22 mouse cellular contexts compared by ENCODE assay signal in the genomic region with DNA sequence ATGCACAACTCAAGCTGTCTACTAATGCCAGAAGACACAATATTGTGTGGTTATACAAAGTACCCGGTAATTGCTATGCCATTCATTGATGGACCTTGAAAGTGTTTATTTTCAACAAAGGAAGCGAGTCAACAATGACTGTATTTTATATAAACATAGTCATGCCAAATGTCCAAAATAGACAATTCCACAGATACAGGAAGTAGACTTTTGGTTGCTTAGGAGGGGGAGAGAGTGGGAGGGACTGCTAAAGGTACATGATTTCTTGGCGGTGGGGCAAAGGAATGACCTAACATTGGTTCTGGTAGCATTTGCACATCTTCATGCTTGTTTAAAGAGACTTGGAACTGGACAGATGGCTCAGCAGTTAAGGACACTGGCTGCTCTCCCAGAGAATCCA. TPM values are rescaled to one million over a fixed set of nuclear protein-coding genes. Genes with fewer than 3 reads are reported as not detected.
DNase-seq lines count a peak whose midpoint lies in the region; ATAC-seq and TF ChIP-seq lines count a peak whose summit lies in the region.
"Had no signal": no experiment of that assay in that cellular context is flagged by ENCODE, and none has a peak within 500 bp of the region (broad histone marks: within the 10 kb centered on the region; RNA-seq: fewer than 3 reads in every experiment).

No protein-coding gene starts in this region.

- peak; percentile 88 for TF ChIP-seq EP300 in lung, postnatal 0 days (IDR thresholded peaks at IDR 0.05)

- TF ChIP-seq POLR2A in lung, adult 2 months (IDR thresholded peaks at IDR 0.05; ENCODE audit: borderline replicate concordance, extremely low read depth, low read depth, low read length), result no peak

- WGBS in lung, embryonic 14.5 days, result 66% methylated on average over 3 of the region's 3 CpGs
- WGBS in lung, adult 2 months, result 45% methylated on average over 3 of the region's 3 CpGs
- WGBS in lung, postnatal 0 days, result 53% methylated on average over 3 of the region's 3 CpGs

- no peak overlapping the region for H3K27ac ChIP-seq in lung, embryonic 14.5 days (ENCODE audit: low read depth)
- H3K27ac ChIP-seq in lung, postnatal 0 days (ENCODE audit: low read length), result no peak overlapping the region

- peaks cover 11% of the 10 kb centered on the region; the same call in 1 of the 2 replicates for H3K4me1 ChIP-seq in lung, embryonic 14.5 days (ENCODE audit: insufficient read depth)
- peaks cover 20% of the 10 kb centered on the region for H3K4me1 ChIP-seq in lung, adult 2 months (ENCODE audit: control insufficient read depth, insufficient read depth, low read length)
- H3K4me1 ChIP-seq in lung, postnatal 0 days (ENCODE audit: insufficient read depth, low read depth, low read length), result peaks cover 9% of the 10 kb centered on the region; the same call in 1 of the 2 replicates

- no peak for TF ChIP-seq CTCF in lung, embryonic 14.5 days (IDR thresholded peaks at IDR 0.05; ENCODE audit: low read depth)
- TF ChIP-seq CTCF in lung, adult 2 months (IDR thresholded peaks at IDR 0.05; ENCODE audit: insufficient read depth, low read length), result no peak
- no peak for TF ChIP-seq CTCF in lung, postnatal 0 days (IDR thresholded peaks at IDR 0.05)

- no peaks in the 10 kb centered on the region for H3K9me3 ChIP-seq in lung, embryonic 14.5 days (ENCODE audit: low read depth, low read length)
- no peaks in the 10 kb centered on the region for H3K9me3 ChIP-seq in lung, postnatal 0 days (ENCODE audit: low read length)
- H3K9me3 ChIP-seq: G1E had no signal

- no peak overlapping the region for H3K4me2 ChIP-seq in lung, embryonic 14.5 days
- H3K4me2 ChIP-seq in lung, postnatal 0 days (replicated peaks; ENCODE audit: low read depth, low read length), result no peak overlapping the region

- no peaks in the 10 kb centered on the region for H3K27me3 ChIP-seq in lung, embryonic 14.5 days (ENCODE audit: insufficient read depth, low read length)
- H3K27me3 ChIP-seq in lung, postnatal 0 days (replicated peaks; ENCODE audit: insufficient read depth, low read length), result no peaks in the 10 kb centered on the region
- H3K27me3 ChIP-seq: CH12.LX, Patski had no signal

- DNase-seq in lung, embryonic 14.5 days, result peak; percentile 19
- no peak for DNase-seq in lung, adult 2 months
- peak; percentile 52 for DNase-seq in lung, postnatal 0 days (ENCODE audit: low spot score)
- DNase-seq in lung, postnatal 36 days, result no peak
- peak; percentile 51 for DNase-seq in lung, postnatal 10 days
- no peak for DNase-seq in lung, postnatal 4 days
- DNase-seq in lung, postnatal 25 days (ENCODE audit: low spot score), result peak; percentile 48
- DNase-seq in lung, adult 18-20 months, result no peak
- DNase-seq: adrenal gland, adult 2 months; adrenal gland, adult 8-10 months; adrenal gland, postnatal 10 days; adrenal gland, postnatal 14 days; adrenal gland, postnatal 25 days; adrenal gland, postnatal 36 days; B cell, adult 2 months; cerebellum, adult 11 months; cerebellum, adult 11-12 months had no signal

- ATAC-seq in lung, embryonic 14.5 days (ENCODE audit: insufficient read depth), result no peak
- peak; percentile 47 for ATAC-seq in lung, postnatal 0 days
- ATAC-seq: activated CD4-positive, CD25-positive, alpha-beta regulatory T cell, adult 4 months; CD4-positive, CD25-positive, alpha-beta regulatory T cell, adult 4 months; Patski had no signal

- no peaks in the 10 kb centered on the region for H3K36me3 ChIP-seq in lung, embryonic 14.5 days (ENCODE audit: insufficient read depth)
- no peaks in the 10 kb centered on the region for H3K36me3 ChIP-seq in lung, postnatal 0 days (ENCODE audit: insufficient read depth, low read length)
- H3K36me3 ChIP-seq: G1E had no signal

- no peak overlapping the region for H3K4me3 ChIP-seq in lung, embryonic 14.5 days (ENCODE audit: low read depth, low read length)
- no peak overlapping the region for H3K4me3 ChIP-seq in lung, adult 2 months (replicated peaks; ENCODE audit: extremely low read depth, low read depth, low read length)
- H3K4me3 ChIP-seq in lung, postnatal 0 days (ENCODE audit: low read depth, low read length), result no peak overlapping the region

- no peak overlapping the region for H3K9ac ChIP-seq in lung, embryonic 14.5 days
- H3K9ac ChIP-seq in lung, postnatal 0 days (replicated peaks; ENCODE audit: low read depth), result no peak overlapping the region

RNA-seq across cellular contexts. Expression of gene Rnf7, which starts 45.9 kb away (rescaled TPM):
- 242 and 260 TPM in 2 replicates for polyA plus RNA-seq in lung, embryonic 14.5 days (2014; fragmentation: Nextera tagmentation; extraction: Ambion mirVana)
- polyA plus RNA-seq in lung, adult 2 months (2012; rRNA removed), result 183 and 200 TPM in 2 replicates
- 160 and 168 TPM in 2 replicates for polyA plus RNA-seq in lung, postnatal 0 days (2015; fragmentation: Nextera tagmentation; extraction: Ambion mirVana)

Comparison
In these comparisons a context has a peak if more than half of its experiments do, and no peak if none do; other contexts are left out.
1. DNase-seq: peak in lung, embryonic 14.5 days (single experiment), lung, postnatal 0 days (single experiment), lung, postnatal 10 days (single experiment) and lung, postnatal 25 days (single experiment); none in lung, adult 2 months (single experiment), lung, postnatal 36 days (single experiment), lung, postnatal 4 days (0 of 2) and lung, adult 18-20 months (0 of 2).